Mouse (Mus musculus) lung, embryonic 16.5 days (tissue): ENCODE data around the gene Rarres1. TPM values are rescaled to one million over a fixed set of nuclear protein-coding genes. Genes with fewer than 3 reads are reported as not detected.

Experiments used
- ATAC-seq: fragments of 200-750 bp; cut with Nextera tagmentation; 2 replicates; pipeline ENCODE4 v1.8.0; 2017; ENCODE audit warnings: low read depth, mild to moderate bottlenecking, moderate library complexity
- H3K27ac ChIP-seq: fragments of 300-500 bp; sonication (generic); 2 replicates; pipeline ENCODE4 v1.5.1; 2014; ENCODE audit warnings: mild to moderate bottlenecking, control low read depth, low read length
- H3K27me3 ChIP-seq: fragments of 300-500 bp; sonication (generic); 2 replicates; pipeline ENCODE4 v1.6.1; 2014; ENCODE audit warnings: low read depth, low read length, mixed read lengths; ENCODE audit not compliant: control insufficient read depth, insufficient read depth
- H3K36me3 ChIP-seq: fragments of 300-500 bp; sonication (generic); 2 replicates; pipeline ENCODE4 v1.6.1; 2014; ENCODE audit warnings: low read length; ENCODE audit not compliant: control insufficient read depth, insufficient read depth
- H3K4me1 ChIP-seq: fragments of 300-500 bp; sonication (generic); replicated peaks from 2 replicates; pipeline ENCODE4 v1.6.1; 2014; ENCODE audit warnings: low read length, mixed read lengths; ENCODE audit not compliant: control insufficient read depth, insufficient read depth
- H3K4me2 ChIP-seq: fragments of 300-500 bp; sonication (generic); 2 replicates; pipeline ENCODE4 v1.6.1; 2014; ENCODE audit warnings: low read depth, low read length, control low read depth
- H3K4me3 ChIP-seq: fragments of 300-500 bp; sonication (generic); 2 replicates; pipeline ENCODE4 v1.5.1; 2014; ENCODE audit warnings: mild to moderate bottlenecking, low read length, control low read depth
- H3K9ac ChIP-seq: fragments of 300-500 bp; sonication (generic); 2 replicates; pipeline ENCODE4 v1.6.1; 2014; ENCODE audit warnings: low read length, control low read depth
- H3K9me3 ChIP-seq: fragments of 300-500 bp; sonication (generic); 2 replicates; pipeline ENCODE4 v1.6.1; 2016; ENCODE audit warnings: low read length; ENCODE audit not compliant: control insufficient read depth
- WGBS: fragments of 180-500 bp; shearing (Covaris S2); extraction: QIAGEN DNeasy Blood & Tissue Kit; methylation state at CpG from one replicate; pipeline ENCODE4 v1.1.7; 2014; 5-methylcytosine and 5-hydroxymethylcytosine counted together
- polyA plus RNA-seq: library from polyadenylated mRNA; unstranded; fragments of >200 nt; fragmentation: Nextera tagmentation; extraction: Ambion mirVana; gene quantifications from 2 replicates; pipeline ENCODE4 v1.2.1, GENCODE M21; 2015

Rarres1 gene
- polyA plus RNA-seq: 5.1 and 5.2 TPM in 2 replicates

GRCm38 (mm10) chr3:67515274-67515801 is at the start of gene Rarres1:
Rarres1 (minus strand) TSS chr3:67515523.
- Histone ChIP-seq H3K4me3 (peak within 1 kb of the TSS; percentile 57), H3K4me2 (peak within 1 kb of the TSS; percentile 99), H3K27me3 (peaks cover 15% of the 10 kb centered on the region), H3K36me3 (no peaks in the 10 kb centered on the region), H3K9me3 (no peaks in the 10 kb centered on the region), H3K9ac (peak within 1 kb of the TSS; percentile 74), H3K4me1 (no peaks in the 10 kb centered on the region; the same call in 1 of the 2 replicates), H3K27ac (no peak within 1 kb of the TSS)
- WGBS: 2% methylated on average over 36 of the region's 38 CpGs
- ATAC-seq: peak; percentile 70

GRCm38 (mm10) chr3:67564731-67565357 is 49.5 kb upstream of the Rarres1 start:
- H3K27me3 ChIP-seq: no peaks in the 10 kb centered on the region
- H3K4me2 ChIP-seq: no peak overlapping the region
- no peak overlapping the region for H3K27ac ChIP-seq
- H3K4me3 ChIP-seq: no peak overlapping the region
- no peak for ATAC-seq
- H3K9ac ChIP-seq: no peak overlapping the region
- 0 out of 2 replicates have a peak, but pooled peaks cover 2% of the 10 kb centered on the region for H3K4me1 ChIP-seq
- no peaks in the 10 kb centered on the region for H3K36me3 ChIP-seq
- 40% methylated on average over 5 of the region's 5 CpGs for WGBS
- H3K9me3 ChIP-seq: no peaks in the 10 kb centered on the region

GRCm38 (mm10) chr3:67557718-67558354 is 42.5 kb upstream of the Rarres1 start:
- Histone ChIP-seq H3K27ac (no peak overlapping the region), H3K4me1 (peaks cover 2% of the 10 kb centered on the region; the same call in 1 of the 2 replicates), H3K4me3 (no peak overlapping the region), H3K36me3 (no peaks in the 10 kb centered on the region), H3K4me2 (peak overlapping the region; percentile 46), H3K9ac (no peak overlapping the region), H3K9me3 (no peaks in the 10 kb centered on the region), H3K27me3 (no peaks in the 10 kb centered on the region)
- ATAC-seq: no peak
- whole genome bisulfite sequencing: 59% methylated on average over 14 of the region's 14 CpGs

DNA sequence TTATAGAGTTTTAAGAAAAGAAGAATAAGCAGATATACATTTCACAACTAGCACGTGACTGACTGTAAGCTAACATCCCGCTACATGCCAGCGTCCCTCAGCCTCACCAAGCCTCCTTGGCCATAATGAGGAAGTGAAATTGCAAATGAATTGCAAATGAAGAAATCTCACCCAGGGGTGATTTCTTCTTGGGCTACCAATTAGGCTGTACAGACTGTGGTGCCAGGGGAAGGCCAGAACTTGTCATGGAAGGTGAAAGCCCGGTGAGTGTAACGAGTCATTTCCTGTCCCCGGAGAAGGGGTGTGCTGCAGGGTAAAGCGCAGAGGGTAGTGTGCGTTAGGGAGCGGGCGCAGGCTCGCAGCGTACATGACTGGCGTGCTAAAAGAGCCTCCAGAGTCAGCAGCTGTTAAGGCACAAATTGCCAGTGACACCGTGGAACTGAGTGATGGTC is 41.9 kb upstream of the Rarres1 start:
- H3K27ac ChIP-seq: no peak overlapping the region
- peaks cover 2% of the 10 kb centered on the region; the same call in 1 of the 2 replicates for H3K4me1 ChIP-seq
- WGBS: 39% methylated on average over 14 of the region's 14 CpGs
- H3K9ac ChIP-seq: no peak overlapping the region
- no peaks in the 10 kb centered on the region for H3K27me3 ChIP-seq
- H3K9me3 ChIP-seq: no peaks in the 10 kb centered on the region
- H3K36me3 ChIP-seq: no peaks in the 10 kb centered on the region
- H3K4me3 ChIP-seq: peak overlapping the region; percentile 20
- H3K4me2 ChIP-seq: peak overlapping the region; percentile 46
- peak; percentile 34; the same call in 1 of the 2 replicates for ATAC-seq

- H3K9ac ChIP-seq: no peak overlapping the region
- WGBS: 74% methylated on average over 5 of the region's 5 CpGs
- no peak overlapping the region for H3K4me3 ChIP-seq
- no peaks in the 10 kb centered on the region for H3K27me3 ChIP-seq
- peaks cover 2% of the 10 kb centered on the region; the same call in 1 of the 2 replicates for H3K4me1 ChIP-seq
- H3K9me3 ChIP-seq: no peaks in the 10 kb centered on the region
- no peaks in the 10 kb centered on the region for H3K36me3 ChIP-seq
- no peak overlapping the region for H3K27ac ChIP-seq
- no peak overlapping the region for H3K4me2 ChIP-seq
- ATAC-seq: no peak
Measured at GRCm38 (mm10) chr3:67555211-67555610, 39.9 kb upstream of the Rarres1 start.

GRCm38 (mm10) chr3:67553927-67554448 is 38.7 kb upstream of the Rarres1 start:
- no peak for ATAC-seq
- Histone ChIP-seq H3K9me3 (no peaks in the 10 kb centered on the region), H3K4me2 (no peak overlapping the region), H3K27ac (no peak overlapping the region), H3K36me3 (no peaks in the 10 kb centered on the region), H3K4me3 (no peak overlapping the region), H3K4me1 (peaks cover 2% of the 10 kb centered on the region; the same call in 1 of the 2 replicates), H3K27me3 (no peaks in the 10 kb centered on the region), H3K9ac (no peak overlapping the region)
- 60% methylated on average over 5 of the region's 5 CpGs for WGBS

DNA sequence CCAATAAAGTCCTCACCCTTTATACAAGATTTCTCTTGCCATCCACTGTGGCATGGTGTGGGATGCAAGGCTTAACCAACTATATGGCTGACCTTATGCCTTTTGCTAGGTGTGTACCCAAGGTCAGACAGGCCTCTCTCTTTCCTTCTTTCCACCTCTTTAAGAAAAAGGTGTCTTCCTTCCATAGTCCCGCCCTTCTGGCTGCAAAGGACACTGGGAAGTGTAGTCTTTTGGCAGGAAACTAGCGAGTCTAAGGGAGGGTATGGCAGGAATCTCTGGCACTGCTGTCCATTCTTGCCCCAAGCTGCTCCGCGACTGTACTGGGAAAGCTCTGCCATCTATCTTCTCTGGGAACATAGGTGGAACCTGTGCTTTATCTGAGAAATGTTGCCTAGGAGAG is 38.0 kb upstream of the Rarres1 start:
- H3K36me3 ChIP-seq: no peaks in the 10 kb centered on the region
- H3K9me3 ChIP-seq: no peaks in the 10 kb centered on the region
- H3K27ac ChIP-seq: no peak overlapping the region
- H3K4me3 ChIP-seq: no peak overlapping the region
- H3K9ac ChIP-seq: no peak overlapping the region
- H3K4me2 ChIP-seq: no peak overlapping the region
- no peaks in the 10 kb centered on the region for H3K27me3 ChIP-seq
- WGBS: 36% methylated on average over 4 of the region's 4 CpGs
- ATAC-seq: no peak
- H3K4me1 ChIP-seq: peaks cover 2% of the 10 kb centered on the region; the same call in 1 of the 2 replicates

DNA sequence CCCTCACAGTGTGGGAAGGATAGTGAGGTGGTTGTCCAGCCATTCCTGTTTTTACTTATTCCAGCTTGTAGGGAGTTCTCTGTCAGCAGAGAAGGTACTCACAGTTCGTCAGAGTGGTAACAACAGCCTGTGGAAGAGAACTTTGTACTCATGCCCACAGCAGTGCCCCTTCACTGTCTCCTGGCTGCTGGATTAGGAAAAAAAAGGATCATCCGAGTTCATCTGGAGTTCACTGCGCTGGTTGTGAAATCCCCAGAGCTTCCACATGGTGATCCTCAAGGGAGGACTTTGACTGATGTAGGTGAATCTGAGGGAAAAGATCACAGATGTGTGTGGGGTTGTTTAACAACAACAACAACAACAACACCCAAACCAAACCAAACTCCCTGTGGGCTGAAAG is 35.9 kb upstream of the Rarres1 start:
- Histone ChIP-seq H3K27ac (no peak overlapping the region), H3K4me3 (no peak overlapping the region), H3K4me2 (no peak overlapping the region), H3K27me3 (no peaks in the 10 kb centered on the region), H3K36me3 (no peaks in the 10 kb centered on the region), H3K9ac (no peak overlapping the region), H3K4me1 (no peaks in the 10 kb centered on the region), H3K9me3 (no peaks in the 10 kb centered on the region)
- 48% methylated on average over 3 of the region's 3 CpGs for WGBS
- ATAC-seq: no peak

- WGBS: 55% methylated on average over 8 of the region's 8 CpGs
- H3K4me1 ChIP-seq: no peaks in the 10 kb centered on the region
- H3K4me3 ChIP-seq: no peak overlapping the region
- H3K27ac ChIP-seq: no peak overlapping the region
- no peak overlapping the region for H3K4me2 ChIP-seq
- no peaks in the 10 kb centered on the region for H3K9me3 ChIP-seq
- no peaks in the 10 kb centered on the region for H3K36me3 ChIP-seq
- no peak for ATAC-seq
- H3K9ac ChIP-seq: no peak overlapping the region
- H3K27me3 ChIP-seq: no peaks in the 10 kb centered on the region
Measured at GRCm38 (mm10) chr3:67543630-67544029, 28.3 kb upstream of the Rarres1 start.
